Mouse (Mus musculus): ENCODE results near the gene Cyp4v3. TPM values are rescaled to one million over a fixed set of nuclear protein-coding genes. Genes with fewer than 3 reads are reported as not detected.

The Cyp4v3 gene
- polyA plus RNA-seq, 1 experiment = 7.4 TPM

GRCm38 (mm10) chr8:45324151-45324550 is 8.9 kb downstream of the Cyp4v3 start:
- Histone ChIP-seq H3K27ac (ENCODE audit: insufficient read depth, low read length) (no peak overlapping the region), H3K4me3 (ENCODE audit: insufficient read depth, low read length) (no peak overlapping the region), H3K4me1 (ENCODE audit: control insufficient read depth, insufficient read depth, low read length) (no peaks in the 10 kb centered on the region)
- no peak for TF ChIP-seq POLR2A (IDR thresholded peaks at IDR 0.05; ENCODE audit: low read depth, low read length)
- no peak for TF ChIP-seq CTCF (IDR thresholded peaks at IDR 0.05; ENCODE audit: borderline replicate concordance, insufficient read depth, low read length)

DNA sequence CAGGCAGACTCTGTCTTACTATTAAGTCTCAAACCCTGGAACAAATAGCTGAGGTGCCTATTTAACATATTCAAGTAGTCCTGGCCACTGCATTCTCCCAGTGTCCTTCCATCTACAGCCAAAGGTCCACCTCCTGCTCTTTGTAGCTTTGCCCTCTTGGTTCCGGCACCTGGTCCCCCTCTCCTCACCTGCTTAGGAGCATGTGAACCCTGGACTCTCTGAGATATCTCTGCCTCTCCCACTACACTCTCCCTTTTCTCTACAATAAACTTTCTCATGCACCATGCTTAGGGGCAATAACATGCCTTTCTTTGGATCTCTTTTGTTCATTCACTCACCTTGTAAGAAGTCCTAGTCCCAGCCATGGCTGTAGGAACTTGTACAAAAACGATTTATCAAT is 11.7 kb downstream of the Cyp4v3 start:
- Histone ChIP-seq H3K4me1 (ENCODE audit: control insufficient read depth, insufficient read depth, low read length) (no peaks in the 10 kb centered on the region), H3K4me3 (ENCODE audit: insufficient read depth, low read length) (no peak overlapping the region), H3K27ac (ENCODE audit: insufficient read depth, low read length) (no peak overlapping the region)
- TF ChIP-seq CTCF (IDR thresholded peaks at IDR 0.05; ENCODE audit: borderline replicate concordance, insufficient read depth, low read length) (no peak), POLR2A (IDR thresholded peaks at IDR 0.05; ENCODE audit: low read depth, low read length) (no peak)

DNA sequence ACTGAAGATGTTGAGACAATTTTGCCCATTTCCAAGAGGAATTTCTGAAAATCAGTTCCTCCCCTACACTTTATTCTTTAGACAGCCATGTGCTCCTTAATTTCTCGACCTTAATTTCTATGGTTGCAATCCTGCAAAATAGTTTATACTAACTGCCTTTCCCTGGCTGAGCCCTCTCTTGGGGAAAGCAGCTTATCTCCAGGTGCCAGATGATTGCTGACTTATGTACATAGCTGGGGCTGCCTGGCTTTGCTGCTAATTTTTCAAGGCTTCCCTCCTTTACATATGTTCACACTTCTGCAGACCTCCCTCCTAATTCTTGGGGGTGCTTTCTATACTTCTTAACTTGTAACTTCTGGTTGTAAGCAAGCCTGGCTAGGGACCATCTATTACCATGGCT is 12.1 kb downstream of the Cyp4v3 start:
- H3K4me3 ChIP-seq (ENCODE audit: insufficient read depth, low read length) = no peak overlapping the region
- H3K27ac ChIP-seq (ENCODE audit: insufficient read depth, low read length) = no peak overlapping the region
- TF ChIP-seq CTCF (IDR thresholded peaks at IDR 0.05; ENCODE audit: borderline replicate concordance, insufficient read depth, low read length) (no peak), POLR2A (IDR thresholded peaks at IDR 0.05; ENCODE audit: low read depth, low read length) (no peak)
- no peaks in the 10 kb centered on the region for H3K4me1 ChIP-seq (ENCODE audit: control insufficient read depth, insufficient read depth, low read length)

GRCm38 (mm10) chr8:45310967-45311366 is 22.0 kb downstream of the Cyp4v3 start:
- no peak overlapping the region for H3K4me3 ChIP-seq (ENCODE audit: insufficient read depth, low read length)
- no peaks in the 10 kb centered on the region for H3K4me1 ChIP-seq (ENCODE audit: control insufficient read depth, insufficient read depth, low read length)
- TF ChIP-seq CTCF (IDR thresholded peaks at IDR 0.05; ENCODE audit: borderline replicate concordance, insufficient read depth, low read length) = no peak
- no peak for TF ChIP-seq POLR2A (IDR thresholded peaks at IDR 0.05; ENCODE audit: low read depth, low read length)
- H3K27ac ChIP-seq (ENCODE audit: insufficient read depth, low read length) = no peak overlapping the region

GRCm38 (mm10) chr8:45308366-45308765 is 24.6 kb downstream of the Cyp4v3 start, which contains the start of gene Gm45753:
Gene Gm45753, minus strand, starts transcription at chr8:45308466.
- no peak within 1 kb of the TSS for H3K4me3 ChIP-seq (ENCODE audit: insufficient read depth, low read length)
- H3K27ac ChIP-seq (ENCODE audit: insufficient read depth, low read length) = no peak within 1 kb of the TSS
- no peaks in the 10 kb centered on the region for H3K4me1 ChIP-seq (ENCODE audit: control insufficient read depth, insufficient read depth, low read length)
- TF ChIP-seq POLR2A (IDR thresholded peaks at IDR 0.05; ENCODE audit: low read depth, low read length) = no peak
- no peak for TF ChIP-seq CTCF (IDR thresholded peaks at IDR 0.05; ENCODE audit: borderline replicate concordance, insufficient read depth, low read length)

GRCm38 (mm10) chr8:45305479-45305878 is 27.5 kb downstream of the Cyp4v3 start:
- Histone ChIP-seq H3K4me1 (ENCODE audit: control insufficient read depth, insufficient read depth, low read length) (no peaks in the 10 kb centered on the region), H3K4me3 (ENCODE audit: insufficient read depth, low read length) (no peak overlapping the region)
- TF ChIP-seq POLR2A (IDR thresholded peaks at IDR 0.05; ENCODE audit: low read depth, low read length) (no peak), CTCF (IDR thresholded peaks at IDR 0.05; ENCODE audit: borderline replicate concordance, insufficient read depth, low read length) (no peak)

DNA sequence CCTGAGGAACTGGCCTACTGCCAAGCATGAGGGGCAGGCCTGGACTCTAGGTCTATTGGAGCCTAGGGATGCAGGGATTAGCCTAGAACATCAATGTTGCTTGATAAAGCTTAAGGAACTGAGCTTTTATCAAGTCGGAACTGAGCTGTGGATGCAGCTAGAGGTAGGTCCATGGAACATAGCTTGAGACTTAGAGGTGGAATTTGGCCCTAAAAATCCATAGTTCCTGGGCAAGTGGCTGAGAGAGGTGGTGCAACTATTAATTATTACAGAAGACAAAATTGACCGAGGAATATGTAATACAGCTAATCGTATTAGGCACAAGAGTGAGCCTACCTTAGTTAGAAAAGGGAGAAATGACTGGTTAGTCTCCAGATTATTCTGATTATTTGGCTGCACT is 28.7 kb downstream of the Cyp4v3 start:
- no peak overlapping the region for H3K4me3 ChIP-seq (ENCODE audit: insufficient read depth, low read length)
- no peaks in the 10 kb centered on the region for H3K4me1 ChIP-seq (ENCODE audit: control insufficient read depth, insufficient read depth, low read length)
- TF ChIP-seq CTCF (IDR thresholded peaks at IDR 0.05; ENCODE audit: borderline replicate concordance, insufficient read depth, low read length) (no peak), POLR2A (IDR thresholded peaks at IDR 0.05; ENCODE audit: low read depth, low read length) (no peak)
- no peak overlapping the region for H3K27ac ChIP-seq (ENCODE audit: insufficient read depth, low read length)

More at GRCm38 (mm10) chr8:45305479-45305878, 27.5 kb downstream of the Cyp4v3 start:
- H3K27ac ChIP-seq (ENCODE audit: insufficient read depth, low read length) = peak overlapping the region; percentile 40; the same call in 1 of the 2 replicates

DNA sequence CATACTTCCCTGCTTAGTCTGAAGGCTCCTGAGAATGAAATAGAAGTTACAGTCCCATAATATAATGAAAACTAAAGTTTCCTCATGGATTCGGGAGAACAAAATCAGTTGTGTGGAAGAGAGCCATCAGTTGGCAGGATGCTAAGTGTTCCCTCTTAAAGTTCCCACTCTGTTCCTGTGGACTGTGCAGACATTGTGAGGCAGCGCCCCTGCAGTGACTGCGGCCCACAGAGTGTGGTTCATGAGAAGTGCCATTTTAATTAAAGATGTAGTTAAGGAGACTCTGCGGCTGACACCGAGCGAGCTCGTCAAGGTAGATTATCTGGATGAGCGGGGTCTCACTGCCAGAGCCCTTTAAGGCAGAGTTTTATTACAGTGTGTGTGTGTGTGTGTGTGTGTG is 30.6 kb downstream of the Cyp4v3 start:
- no peaks in the 10 kb centered on the region for H3K4me1 ChIP-seq (ENCODE audit: control insufficient read depth, insufficient read depth, low read length)
- TF ChIP-seq POLR2A (IDR thresholded peaks at IDR 0.05; ENCODE audit: low read depth, low read length) = no peak
- no peak for TF ChIP-seq CTCF (IDR thresholded peaks at IDR 0.05; ENCODE audit: borderline replicate concordance, insufficient read depth, low read length)
- no peak overlapping the region for H3K4me3 ChIP-seq (ENCODE audit: insufficient read depth, low read length)
- no peak overlapping the region for H3K27ac ChIP-seq (ENCODE audit: insufficient read depth, low read length)

- no peak overlapping the region for H3K27ac ChIP-seq (ENCODE audit: insufficient read depth, low read length)
- no peak overlapping the region for H3K4me3 ChIP-seq (ENCODE audit: insufficient read depth, low read length)
- H3K4me1 ChIP-seq (ENCODE audit: control insufficient read depth, insufficient read depth, low read length) = no peaks in the 10 kb centered on the region
- TF ChIP-seq POLR2A (IDR thresholded peaks at IDR 0.05; ENCODE audit: low read depth, low read length) (no peak), CTCF (IDR thresholded peaks at IDR 0.05; ENCODE audit: borderline replicate concordance, insufficient read depth, low read length) (no peak)
Measured at GRCm38 (mm10) chr8:45295276-45295675, 37.7 kb downstream of the Cyp4v3 start.

DNA sequence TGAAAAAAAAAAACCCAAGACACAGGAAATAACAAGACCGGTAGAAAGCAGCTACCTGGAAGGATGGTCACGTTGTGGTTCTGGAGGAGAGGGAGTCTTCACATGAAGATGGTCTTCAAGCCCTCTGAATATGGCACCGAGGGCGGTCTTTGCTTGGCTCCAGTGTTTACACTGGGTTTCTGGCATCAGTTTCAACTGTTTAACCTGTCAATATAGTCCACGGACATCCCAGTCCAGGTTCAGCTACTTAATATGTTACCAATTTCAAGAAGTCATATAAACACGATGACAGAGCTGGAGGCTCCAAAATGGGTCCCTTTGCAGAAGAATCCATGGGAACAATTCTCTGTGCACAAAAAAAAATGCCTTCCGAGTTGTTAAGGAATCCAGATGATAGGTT is 38.3 kb downstream of the Cyp4v3 start, which contains the start of gene Klkb1:
TSS of gene Klkb1 (minus strand) at position 173 of the 400 bp plus-strand sequence.
- H3K27ac ChIP-seq (ENCODE audit: insufficient read depth, low read length) = no peak within 1 kb of the TSS
- TF ChIP-seq POLR2A (IDR thresholded peaks at IDR 0.05; ENCODE audit: low read depth, low read length) (no peak), CTCF (IDR thresholded peaks at IDR 0.05; ENCODE audit: borderline replicate concordance, insufficient read depth, low read length) (no peak)

DNA sequence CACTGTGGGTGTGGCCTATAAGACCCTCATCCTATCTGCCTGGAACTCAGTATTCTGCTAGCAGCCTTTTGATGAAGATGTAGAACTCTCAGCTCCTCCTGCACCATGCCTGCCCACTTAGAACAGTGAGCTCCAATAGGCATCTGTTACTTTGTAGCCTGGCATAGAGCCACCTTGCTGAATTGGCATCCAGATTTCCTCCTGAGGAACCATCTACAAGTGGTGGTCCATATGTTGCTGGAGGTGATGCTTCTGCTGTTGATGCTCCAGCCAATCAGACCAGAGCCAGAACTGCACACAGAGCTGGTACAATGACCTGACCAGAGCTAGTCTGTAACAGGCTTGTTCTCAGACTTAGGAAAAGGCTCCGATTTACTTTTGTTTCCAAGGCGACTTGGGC is 41.2 kb downstream of the Cyp4v3 start:
- Histone ChIP-seq H3K27ac (ENCODE audit: insufficient read depth, low read length) (no peak overlapping the region), H3K4me3 (ENCODE audit: insufficient read depth, low read length) (no peak overlapping the region), H3K4me1 (ENCODE audit: control insufficient read depth, insufficient read depth, low read length) (no peaks in the 10 kb centered on the region)
- TF ChIP-seq POLR2A (IDR thresholded peaks at IDR 0.05; ENCODE audit: low read depth, low read length) (no peak), CTCF (IDR thresholded peaks at IDR 0.05; ENCODE audit: borderline replicate concordance, insufficient read depth, low read length) (no peak)

More for the DNA sequence above, 38.3 kb downstream of the Cyp4v3 start, which contains the start of gene Klkb1:
- no peaks in the 10 kb centered on the region for H3K4me1 ChIP-seq (ENCODE audit: control insufficient read depth, insufficient read depth, low read length)
- no peak within 1 kb of the TSS for H3K4me3 ChIP-seq (ENCODE audit: insufficient read depth, low read length)
